Mouse (Mus musculus): Measurements from ENCODE around the gene Atp2a1.
A peak's percentile ranks its signal among the peaks of the same experiment; 100 is the strongest.

The Atp2a1 gene

GRCm38 (mm10) chr7:126399548-126399947 lies 63.4 kb downstream of the Atp2a1 start:
- peak; percentile 73 to 88 for DNase-seq

DNA sequence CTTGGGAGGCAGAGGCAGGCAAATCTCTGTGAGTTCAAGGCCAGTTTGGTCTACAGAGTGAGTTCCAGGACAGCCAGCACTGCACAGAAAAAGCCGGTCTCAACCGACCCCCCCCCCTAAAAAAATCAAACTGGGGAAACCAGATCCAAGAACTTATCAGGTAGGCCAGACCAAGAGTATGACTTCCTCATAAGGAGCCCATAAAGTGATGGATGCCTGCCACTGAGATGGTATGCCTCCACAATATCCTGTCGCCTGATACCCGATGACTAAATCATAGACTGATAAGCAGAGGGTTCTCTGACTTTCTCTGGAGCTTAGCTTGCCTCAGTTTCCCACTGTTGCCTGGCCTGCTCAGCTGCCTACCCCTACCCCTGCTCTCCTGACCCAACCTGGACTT lies 65.1 kb downstream of the Atp2a1 start:
- no peak for DNase-seq

- no peak for DNase-seq
Measured at GRCm38 (mm10) chr7:126397221-126397620, 65.7 kb downstream of the Atp2a1 start.

DNA sequence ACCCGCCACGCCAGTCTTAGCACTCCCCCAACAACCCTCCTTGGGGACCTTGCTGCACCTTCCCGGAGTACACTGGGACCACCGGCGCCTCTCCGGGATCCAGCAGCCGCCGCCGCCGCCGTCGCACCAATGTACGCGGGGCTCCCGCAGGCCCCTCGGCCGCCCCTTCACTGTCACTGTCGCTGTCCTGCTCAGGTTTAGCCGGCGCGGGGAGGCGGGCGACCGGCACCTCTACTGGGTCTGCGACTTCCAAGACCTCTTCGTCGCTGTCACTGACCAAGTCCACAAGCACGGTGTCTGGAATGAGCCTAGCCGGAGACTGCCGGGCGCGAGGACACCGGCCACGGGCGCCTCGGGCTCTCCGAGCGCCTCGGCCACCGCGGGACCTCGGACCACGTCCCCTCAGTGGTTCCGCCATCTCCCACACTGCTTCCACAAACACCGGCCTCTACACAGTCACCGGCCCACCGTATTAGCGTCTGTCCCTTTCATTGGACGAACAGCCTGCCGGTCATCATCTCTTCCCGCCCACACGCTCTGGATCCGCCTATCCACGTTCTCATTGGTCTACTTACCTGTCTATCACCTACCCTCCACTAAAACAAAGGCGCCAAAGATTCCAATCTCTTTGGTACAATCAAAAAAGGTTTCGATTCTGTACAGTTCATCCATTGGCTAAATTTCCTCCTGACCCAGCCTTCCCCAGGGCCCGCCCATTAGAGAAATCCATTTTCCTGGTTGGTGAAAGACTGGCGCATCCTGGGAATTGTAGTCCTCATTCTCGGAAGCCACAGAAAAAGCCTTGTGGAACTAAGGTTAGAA lies 66.4 kb downstream of the Atp2a1 start, which contains the start of gene Nfatc2ip:
Gene Nfatc2ip (minus strand): TSS at position 440 of the 822 bp plus-strand sequence.
- peak; percentile 95 to 96 for DNase-seq

Measured in lung, postnatal 4 days (tissue).